Comparison of ENCODE assay signal across 7 mouse cellular contexts in genomic region chr15:82911965-82912337, GRCm38 (mm10).
A peak's percentile ranks its signal among the peaks of the same experiment; 100 is the strongest.
DNase-seq lines count a peak whose midpoint lies in the region; ATAC-seq lines count a peak whose summit lies in the region.

No protein-coding gene starts in this region.

- no peaks in the 10 kb centered on the region for H3K36me3 ChIP-seq in megakaryocyte, embryonic 14.5 days (replicated peaks; ENCODE audit: low read length)
- H3K36me3 ChIP-seq in embryonic facial prominence, embryonic 15.5 days: no peaks in the 10 kb centered on the region
- no peaks in the 10 kb centered on the region for H3K36me3 ChIP-seq in limb, embryonic 11.5 days (ENCODE audit: control insufficient read depth, insufficient read depth, low read length)
- H3K36me3 ChIP-seq in stomach, embryonic 15.5 days: no peaks in the 10 kb centered on the region

- H3K4me3 ChIP-seq in megakaryocyte, embryonic 14.5 days (replicated peaks): peak overlapping the region; percentile 77
- H3K4me3 ChIP-seq in embryonic facial prominence, embryonic 15.5 days (replicated peaks): peak overlapping the region; percentile 28
- H3K4me3 ChIP-seq in limb, embryonic 11.5 days (ENCODE audit: low read depth, low read length): peak overlapping the region; percentile 28
- 0 out of 2 replicates have a peak overlapping the region, but pooled peaks have one; percentile 1 for H3K4me3 ChIP-seq in stomach, embryonic 15.5 days (replicated peaks)

- DNase-seq in limb, embryonic 11.5 days (ENCODE audit: low spot score): no peak
- no peak for DNase-seq in cerebellum, adult 8-10 months

- H3K4me2 ChIP-seq in embryonic facial prominence, embryonic 15.5 days (replicated peaks): peak overlapping the region; percentile 59
- H3K4me2 ChIP-seq in limb, embryonic 11.5 days (ENCODE audit: low read depth, severe bottlenecking): peak overlapping the region; percentile 76
- H3K4me2 ChIP-seq in stomach, embryonic 15.5 days: peak overlapping the region; percentile 39

- 5% methylated on average over 13 of the region's 13 CpGs for WGBS in embryonic facial prominence, embryonic 15.5 days
- WGBS in limb, embryonic 11.5 days: under 1% methylated on average over 13 of the region's 13 CpGs
- WGBS in stomach, embryonic 15.5 days: 11% methylated on average over 13 of the region's 13 CpGs

- no peak overlapping the region for H3K9ac ChIP-seq in embryonic facial prominence, embryonic 15.5 days
- H3K9ac ChIP-seq in limb, embryonic 11.5 days (ENCODE audit: low read length): peak overlapping the region; percentile 50
- H3K9ac ChIP-seq in stomach, embryonic 15.5 days: no peak overlapping the region

- no peak for ATAC-seq in megakaryocyte, adult 5-6 weeks (ENCODE audit: poor library complexity, severe bottlenecking)
- no peak for ATAC-seq in embryonic facial prominence, embryonic 15.5 days (ENCODE audit: insufficient number of reproducible peaks, low FRiP score, low TSS enrichment, low read depth)
- no peak for ATAC-seq in limb, embryonic 11.5 days (ENCODE audit: insufficient number of reproducible peaks, low FRiP score, low TSS enrichment, low read depth)
- ATAC-seq in stomach, embryonic 15.5 days (ENCODE audit: insufficient read depth, low FRiP score, low read depth): peak; percentile 10; the same call in 1 of the 2 replicates
- no peak for ATAC-seq in cerebellum, adult (ENCODE audit: insufficient number of reproducible peaks, low FRiP score, low TSS enrichment)

- peaks cover 36% of the 10 kb centered on the region for H3K4me1 ChIP-seq in megakaryocyte, embryonic 14.5 days
- H3K4me1 ChIP-seq in embryonic facial prominence, embryonic 15.5 days: peaks cover 59% of the 10 kb centered on the region
- peaks cover 30% of the 10 kb centered on the region for H3K4me1 ChIP-seq in limb, embryonic 11.5 days (ENCODE audit: control insufficient read depth, insufficient read depth, low read length)
- peaks cover 12% of the 10 kb centered on the region for H3K4me1 ChIP-seq in stomach, embryonic 15.5 days

- H3K9me3 ChIP-seq in megakaryocyte, embryonic 14.5 days: no peaks in the 10 kb centered on the region
- no peaks in the 10 kb centered on the region for H3K9me3 ChIP-seq in embryonic facial prominence, embryonic 15.5 days (replicated peaks)
- no peaks in the 10 kb centered on the region for H3K9me3 ChIP-seq in limb, embryonic 11.5 days (ENCODE audit: control insufficient read depth, low read length)
- H3K9me3 ChIP-seq in stomach, embryonic 15.5 days: no peaks in the 10 kb centered on the region

- no peak overlapping the region for H3K27ac ChIP-seq in embryonic facial prominence, embryonic 15.5 days (replicated peaks)
- H3K27ac ChIP-seq in limb, embryonic 11.5 days (replicated peaks; ENCODE audit: low read depth, low read length): 0 out of 2 replicates have a peak overlapping the region, but pooled peaks have one; percentile 26
- no peak overlapping the region for H3K27ac ChIP-seq in stomach, embryonic 15.5 days

- peaks cover 95% of the 10 kb centered on the region for H3K27me3 ChIP-seq in megakaryocyte, embryonic 14.5 days (replicated peaks)
- peaks cover 16% of the 10 kb centered on the region for H3K27me3 ChIP-seq in embryonic facial prominence, embryonic 15.5 days
- peaks cover 6% of the 10 kb centered on the region; the same call in 1 of the 2 replicates for H3K27me3 ChIP-seq in limb, embryonic 11.5 days (ENCODE audit: control insufficient read depth, insufficient read depth, low read length)
- H3K27me3 ChIP-seq in stomach, embryonic 15.5 days (replicated peaks): peaks cover 6% of the 10 kb centered on the region

Comparison
In these comparisons a context has a peak if more than half of its experiments do, and no peak if none do; other contexts are left out.
1. H3K4me3 ChIP-seq: peak in every context shown above with its lines; median percentile 77 in megakaryocyte, embryonic 14.5 days; 28 in embryonic facial prominence, embryonic 15.5 days; 28 in limb, embryonic 11.5 days; 1 in stomach, embryonic 15.5 days.